Mouse (Mus musculus): Measurements from ENCODE around the gene Dpp6. TPM values are rescaled to one million over a fixed set of nuclear protein-coding genes. Genes with fewer than 3 reads are reported as not detected.

The Dpp6 gene
- polyA plus RNA-seq (2015; fragmentation: Nextera tagmentation; extraction: Ambion mirVana) = 77.3 and 86.9 TPM in 2 replicates

GRCm38 (mm10) chr5:26816975-26817941 lies at the start of gene Dpp6:
TSS of gene Dpp6 (plus strand) at chr5:26817203.

GRCm38 (mm10) chr5:27501338-27501737 lies 684.3 kb downstream of the Dpp6 start, which contains the start of gene Speer4b:
TSS of gene Speer4b (minus strand) at chr5:27501438.

